ENCODE assay signal across 8 mouse cellular contexts in the genomic region with DNA sequence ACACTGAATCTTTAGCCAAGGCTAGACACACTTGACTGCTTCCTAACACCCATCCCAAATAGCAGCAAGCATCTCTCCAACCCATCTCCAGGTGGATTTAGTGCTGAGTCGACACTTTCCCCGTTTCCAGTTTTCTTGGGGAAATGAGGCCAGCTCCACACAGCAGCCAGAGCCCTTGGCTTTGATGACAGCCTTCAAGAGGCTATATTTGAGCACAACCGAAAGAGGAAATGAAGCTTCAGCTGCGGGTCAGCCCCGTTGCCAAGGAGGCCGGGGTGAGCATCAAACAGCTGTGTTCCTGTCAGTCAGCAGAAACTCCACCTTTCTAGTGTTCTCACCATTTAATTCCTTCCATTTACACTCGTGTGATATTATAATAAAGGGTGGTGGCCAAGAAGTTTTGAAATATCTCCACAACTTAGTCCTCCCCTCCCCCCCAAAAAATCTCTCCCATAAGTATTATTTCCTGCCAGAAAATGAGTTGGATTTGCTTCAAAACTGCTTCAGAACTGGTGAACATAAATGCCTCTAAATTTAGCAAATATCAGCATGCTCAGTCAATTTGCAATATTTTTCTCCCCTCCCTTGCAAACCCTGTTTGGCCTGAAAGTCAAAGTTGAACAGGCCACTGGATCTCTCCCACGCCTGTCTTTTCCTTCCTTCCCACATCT.
DNase-seq lines count a peak whose midpoint lies in the region; ATAC-seq and TF ChIP-seq lines count a peak whose summit lies in the region.

No protein-coding gene starts in this region.

- H3K4me1 ChIP-seq in kidney, postnatal 0 days (replicated peaks; ENCODE audit: insufficient read depth, low read length), result 0 out of 2 replicates have a peak, but pooled peaks cover 8% of the 10 kb centered on the region
- H3K4me1 ChIP-seq in hindbrain, embryonic 10.5 days (replicated peaks), result peaks cover 2% of the 10 kb centered on the region; the same call in 1 of the 2 replicates

- no peak overlapping the region for H3K4me3 ChIP-seq in left cerebral cortex, adult 2 months
- H3K4me3 ChIP-seq in kidney, postnatal 0 days (replicated peaks; ENCODE audit: low read depth, low read length), result no peak overlapping the region
- no peak overlapping the region for H3K4me3 ChIP-seq in hindbrain, embryonic 10.5 days

- no peak for ATAC-seq in kidney, postnatal 0 days (replicated peaks; ENCODE audit: low FRiP score, low read depth)

- intact Hi-C loops in left cerebral cortex, adult 2 months (cut with DNase I), result loop anchor here (10.0 kb wide), 1 partner anchor 329 kb away; no protein-coding TSS in a partner anchor
- intact Hi-C loops in left cerebral cortex, postnatal 4 days (cut with DNase I), result no loop called here

- H3K9me3 ChIP-seq in kidney, postnatal 0 days (replicated peaks; ENCODE audit: low read length), result no peaks in the 10 kb centered on the region
- H3K9me3 ChIP-seq in hindbrain, embryonic 10.5 days, result peaks cover 11% of the 10 kb centered on the region

- TF ChIP-seq CTCF in left cerebral cortex, adult 2 months (IDR thresholded peaks at IDR 0.05), result no peak
- TF ChIP-seq CTCF in kidney, postnatal 0 days (IDR thresholded peaks at IDR 0.05; ENCODE audit: low read depth), result no peak

- no peak for DNase-seq in left cerebral cortex, adult 2 months (ENCODE audit: extremely low spot score in 1 of 2, low spot score in 2 of 2)
- DNase-seq in left cerebral cortex, postnatal 4 days, result no peak
- DNase-seq in gastrocnemius, postnatal 25 days, result peak; percentile 85
- peak; percentile 50 for DNase-seq in kidney, postnatal 0 days (ENCODE audit: low spot score)
- DNase-seq in right cerebral cortex, postnatal 14 days, result peak; percentile 11
- no peak for DNase-seq in cerebellum, adult 9-10 months
- DNase-seq in frontal cortex, postnatal 14 days (ENCODE audit: low spot score in 2 of 2), result no peak
- no peak for DNase-seq in hindbrain, embryonic 10.5 days (ENCODE audit: low spot score)

- no peak overlapping the region for H3K9ac ChIP-seq in kidney, postnatal 0 days (ENCODE audit: low read depth, low read length)

- peak overlapping the region; percentile 32; the same call in 1 of the 2 replicates for H3K27ac ChIP-seq in left cerebral cortex, adult 2 months
- peak overlapping the region; percentile 62; the same call in 1 of the 2 replicates for H3K27ac ChIP-seq in kidney, postnatal 0 days
- H3K27ac ChIP-seq in hindbrain, embryonic 10.5 days, result no peak overlapping the region

- no peaks in the 10 kb centered on the region for H3K36me3 ChIP-seq in kidney, postnatal 0 days (ENCODE audit: insufficient read depth, low read length)
- no peaks in the 10 kb centered on the region for H3K36me3 ChIP-seq in hindbrain, embryonic 10.5 days

- H3K4me2 ChIP-seq in kidney, postnatal 0 days (ENCODE audit: low read length), result no peak overlapping the region

- no peaks in the 10 kb centered on the region for H3K27me3 ChIP-seq in kidney, postnatal 0 days (ENCODE audit: insufficient read depth, low read length)
- H3K27me3 ChIP-seq in hindbrain, embryonic 10.5 days (ENCODE audit: insufficient read depth, poor library complexity, severe bottlenecking), result no peaks in the 10 kb centered on the region

- WGBS in kidney, postnatal 0 days, result 41% methylated on average over 8 of the region's 8 CpGs
- WGBS in hindbrain, embryonic 10.5 days, result 77% methylated on average over 8 of the region's 8 CpGs

Comparison
In these comparisons a context has a peak if more than half of its experiments do, and no peak if none do; other contexts are left out.
1. DNase-seq: peak in gastrocnemius, postnatal 25 days (single experiment), kidney, postnatal 0 days (single experiment) and right cerebral cortex, postnatal 14 days (single experiment); none in left cerebral cortex, adult 2 months (0 of 2), left cerebral cortex, postnatal 4 days (single experiment), cerebellum, adult 9-10 months (single experiment), frontal cortex, postnatal 14 days (0 of 2) and hindbrain, embryonic 10.5 days (single experiment).